Mouse (Mus musculus) ES-Bruce4 (cell line): ENCODE measurements at regions not wholly inside any gene's neighbourhood (a gene's known extent, or its start where the extent isn't known, plus 50 kb on each side); places are given as distances from the start of the nearest gene placed in this dataset.

ENCODE experiments used
- CTCF ChIP-seq: IDR thresholded peaks from one replicate; pipeline ENCODE4 v1.8.1; 2011; ENCODE audit warnings: low read depth, low read length
- EP300 ChIP-seq: IDR thresholded peaks from 2 replicates; pipeline ENCODE4 v1.6.1; 2011; ENCODE audit warnings: low read depth, low read length; ENCODE audit not compliant: insufficient read depth
- POLR2A ChIP-seq: IDR thresholded peaks from one replicate; pipeline ENCODE4 v1.8.1; 2011; ENCODE audit warnings: low read length; ENCODE audit not compliant: insufficient read depth

- TF ChIP-seq CTCF (no peak), POLR2A (no peak), EP300 (no peak)
Measured at GRCm38 (mm10) chr1:61470617-61471214, 167.9 kb upstream of the Pard3b start.
